Mouse (Mus musculus) lung, embryonic 16.5 days (tissue): ENCODE measurements around the gene Pold1. TPM values are rescaled to one million over a fixed set of nuclear protein-coding genes. Genes with fewer than 3 reads are reported as not detected.

Experiments
- ATAC-seq: fragments of 200-750 bp; cut with Nextera tagmentation; 2 replicates; pipeline ENCODE4 v1.8.0; 2017; ENCODE audit warnings: low read depth, mild to moderate bottlenecking, moderate library complexity
- H3K27ac ChIP-seq: fragments of 300-500 bp; sonication (generic); 2 replicates; pipeline ENCODE4 v1.5.1; 2014; ENCODE audit warnings: mild to moderate bottlenecking, control low read depth, low read length
- H3K27me3 ChIP-seq: fragments of 300-500 bp; sonication (generic); 2 replicates; pipeline ENCODE4 v1.6.1; 2014; ENCODE audit warnings: low read depth, low read length, mixed read lengths; ENCODE audit not compliant: control insufficient read depth, insufficient read depth
- H3K36me3 ChIP-seq: fragments of 300-500 bp; sonication (generic); 2 replicates; pipeline ENCODE4 v1.6.1; 2014; ENCODE audit warnings: low read length; ENCODE audit not compliant: control insufficient read depth, insufficient read depth
- H3K4me1 ChIP-seq: fragments of 300-500 bp; sonication (generic); replicated peaks from 2 replicates; pipeline ENCODE4 v1.6.1; 2014; ENCODE audit warnings: low read length, mixed read lengths; ENCODE audit not compliant: control insufficient read depth, insufficient read depth
- H3K4me2 ChIP-seq: fragments of 300-500 bp; sonication (generic); 2 replicates; pipeline ENCODE4 v1.6.1; 2014; ENCODE audit warnings: low read depth, low read length, control low read depth
- H3K4me3 ChIP-seq: fragments of 300-500 bp; sonication (generic); 2 replicates; pipeline ENCODE4 v1.5.1; 2014; ENCODE audit warnings: mild to moderate bottlenecking, low read length, control low read depth
- H3K9ac ChIP-seq: fragments of 300-500 bp; sonication (generic); 2 replicates; pipeline ENCODE4 v1.6.1; 2014; ENCODE audit warnings: low read length, control low read depth
- H3K9me3 ChIP-seq: fragments of 300-500 bp; sonication (generic); 2 replicates; pipeline ENCODE4 v1.6.1; 2016; ENCODE audit warnings: low read length; ENCODE audit not compliant: control insufficient read depth
- WGBS: fragments of 180-500 bp; shearing (Covaris S2); extraction: QIAGEN DNeasy Blood & Tissue Kit; methylation state at CpG from one replicate; pipeline ENCODE4 v1.1.7; 2014; 5-methylcytosine and 5-hydroxymethylcytosine counted together
- polyA plus RNA-seq: library from polyadenylated mRNA; unstranded; fragments of >200 nt; fragmentation: Nextera tagmentation; extraction: Ambion mirVana; gene quantifications from 2 replicates; pipeline ENCODE4 v1.2.1, GENCODE M21; 2015

Pold1 gene
- polyA plus RNA-seq, 1 experiment from 2014 or later, result 100 TPM

- Histone ChIP-seq H3K27me3 (no peaks in the 10 kb centered on the region), H3K9ac (no peak overlapping the region), H3K4me1 (no peaks in the 10 kb centered on the region), H3K27ac (no peak overlapping the region), H3K4me3 (no peak overlapping the region), H3K4me2 (no peak overlapping the region), H3K36me3 (peaks cover 23% of the 10 kb centered on the region), H3K9me3 (no peaks in the 10 kb centered on the region)
- 90% methylated on average over 8 of the region's 8 CpGs for WGBS
- no peak for ATAC-seq
Observed at GRCm38 (mm10) chr7:44488545-44488944, 60.1 kb downstream of the Pold1 start.

- Histone ChIP-seq H3K9ac (no peak overlapping the region), H3K27me3 (no peaks in the 10 kb centered on the region), H3K36me3 (peaks cover 20% of the 10 kb centered on the region), H3K4me3 (no peak overlapping the region), H3K27ac (no peak overlapping the region), H3K4me2 (no peak overlapping the region), H3K9me3 (no peaks in the 10 kb centered on the region), H3K4me1 (no peaks in the 10 kb centered on the region)
- no peak for ATAC-seq
- 81% methylated on average over 7 of the region's 7 CpGs for WGBS
Observed at GRCm38 (mm10) chr7:44487936-44488335, 60.7 kb downstream of the Pold1 start.

GRCm38 (mm10) chr7:44486927-44487575 lies 61.6 kb downstream of the Pold1 start:
- H3K4me1 ChIP-seq, result no peaks in the 10 kb centered on the region
- H3K36me3 ChIP-seq, result peaks cover 12% of the 10 kb centered on the region
- no peaks in the 10 kb centered on the region for H3K9me3 ChIP-seq
- no peak overlapping the region for H3K4me3 ChIP-seq
- peaks cover 3% of the 10 kb centered on the region; the same call in 1 of the 2 replicates for H3K27me3 ChIP-seq
- H3K9ac ChIP-seq, result no peak overlapping the region
- H3K4me2 ChIP-seq, result no peak overlapping the region
- no peak overlapping the region for H3K27ac ChIP-seq
- ATAC-seq, result no peak
- WGBS, result 64% methylated on average over 13 of the region's 13 CpGs

GRCm38 (mm10) chr7:44485572-44486195 lies 63.0 kb downstream of the Pold1 start:
- Histone ChIP-seq H3K9me3 (no peaks in the 10 kb centered on the region), H3K4me3 (no peak overlapping the region), H3K4me1 (no peaks in the 10 kb centered on the region), H3K9ac (no peak overlapping the region), H3K36me3 (peaks cover 3% of the 10 kb centered on the region; the same call in 1 of the 2 replicates), H3K4me2 (no peak overlapping the region), H3K27me3 (peaks cover 3% of the 10 kb centered on the region; the same call in 1 of the 2 replicates), H3K27ac (no peak overlapping the region)
- ATAC-seq, result no peak
- 66% methylated on average over 6 of the region's 7 CpGs for whole genome bisulfite sequencing

- H3K4me1 ChIP-seq, result no peaks in the 10 kb centered on the region
- no peak overlapping the region for H3K27ac ChIP-seq
- ATAC-seq, result peak; percentile 60
Observed at GRCm38 (mm10) chr7:44484841-44485571, 63.6 kb downstream of the Pold1 start.

GRCm38 (mm10) chr7:44484109-44484508 lies 64.5 kb downstream of the Pold1 start:
- 94% methylated on average over 1 of the region's 1 CpGs for WGBS
- no peak overlapping the region for H3K4me2 ChIP-seq
- H3K27me3 ChIP-seq, result peaks cover 13% of the 10 kb centered on the region; the same call in 1 of the 2 replicates
- peaks cover 1% of the 10 kb centered on the region; the same call in 1 of the 2 replicates for H3K36me3 ChIP-seq
- H3K4me1 ChIP-seq, result no peaks in the 10 kb centered on the region
- ATAC-seq, result no peak
- H3K9me3 ChIP-seq, result no peaks in the 10 kb centered on the region
- H3K9ac ChIP-seq, result no peak overlapping the region
- no peak overlapping the region for H3K4me3 ChIP-seq
- H3K27ac ChIP-seq, result no peak overlapping the region

More at GRCm38 (mm10) chr7:44484841-44485571, 63.6 kb downstream of the Pold1 start:
- no peaks in the 10 kb centered on the region for H3K9me3 ChIP-seq
- H3K4me3 ChIP-seq, result no peak overlapping the region
- no peak overlapping the region for H3K4me2 ChIP-seq
- 30% methylated on average over 5 of the region's 5 CpGs for WGBS
- H3K9ac ChIP-seq, result no peak overlapping the region
- H3K36me3 ChIP-seq, result peaks cover 3% of the 10 kb centered on the region; the same call in 1 of the 2 replicates
- H3K27me3 ChIP-seq, result peaks cover 8% of the 10 kb centered on the region; the same call in 1 of the 2 replicates

GRCm38 (mm10) chr7:44482836-44483435 lies 65.7 kb downstream of the Pold1 start:
- Histone ChIP-seq H3K27ac (no peak overlapping the region), H3K9me3 (no peaks in the 10 kb centered on the region), H3K4me3 (no peak overlapping the region), H3K4me2 (no peak overlapping the region), H3K4me1 (no peaks in the 10 kb centered on the region), H3K9ac (no peak overlapping the region), H3K27me3 (peaks cover 13% of the 10 kb centered on the region; the same call in 1 of the 2 replicates), H3K36me3 (no peaks in the 10 kb centered on the region)
- WGBS, result 54% methylated on average over 3 of the region's 3 CpGs
- ATAC-seq, result no peak
